Comparison of ENCODE assay signal across 22 mouse cellular contexts in genomic region chr9:68688151-68688550, GRCm38 (mm10). TPM values are rescaled to one million over a fixed set of nuclear protein-coding genes. Genes with fewer than 3 reads are reported as not detected.
DNase-seq lines count a peak whose midpoint lies in the region; ATAC-seq and TF ChIP-seq lines count a peak whose summit lies in the region.
"Had no signal": no experiment of that assay in that cellular context is flagged by ENCODE, and none has a peak within 500 bp of the region (broad histone marks: within the 10 kb centered on the region; RNA-seq: fewer than 3 reads in every experiment).

No protein-coding gene starts in this region.

- no peak for TF ChIP-seq POLR2A in liver, adult 2 months (IDR thresholded peaks at IDR 0.05; ENCODE audit: extremely low read depth, insufficient read depth, low read length)

- no peak overlapping the region for H3K4me3 ChIP-seq in gastrocnemius, adult 2 months
- H3K4me3 ChIP-seq in liver, adult 2 months (ENCODE audit: insufficient read depth, low read depth, low read length), result no peak overlapping the region
- no peak overlapping the region for H3K4me3 ChIP-seq in midbrain, embryonic 11.5 days (ENCODE audit: low read depth, low read length)
- H3K4me3 ChIP-seq in midbrain, embryonic 14.5 days (replicated peaks; ENCODE audit: low read depth, low read length), result no peak overlapping the region

- ATAC-seq in midbrain, embryonic 11.5 days (ENCODE audit: low FRiP score), result no peak
- ATAC-seq in midbrain, embryonic 14.5 days (ENCODE audit: low FRiP score, low TSS enrichment), result no peak
- ATAC-seq: activated CD4-positive, CD25-positive, alpha-beta regulatory T cell, adult 4 months; CD4-positive, CD25-positive, alpha-beta regulatory T cell, adult 4 months; Patski had no signal

- H3K36me3 ChIP-seq in liver, adult 2 months (ENCODE audit: control insufficient read depth, insufficient read depth, low read length), result no peaks in the 10 kb centered on the region
- H3K36me3 ChIP-seq in midbrain, embryonic 11.5 days (ENCODE audit: control insufficient read depth, insufficient read depth, low read length), result no peaks in the 10 kb centered on the region
- H3K36me3 ChIP-seq in midbrain, embryonic 14.5 days (ENCODE audit: control insufficient read depth, insufficient read depth, low read length), result no peaks in the 10 kb centered on the region
- H3K36me3 ChIP-seq: G1E had no signal

- intact Hi-C loops in gastrocnemius, adult 2 months (cut with DNase I), result no loop called here

- WGBS in liver, adult 2 months, result 96% methylated on average over 2 of the region's 2 CpGs
- WGBS in midbrain, embryonic 11.5 days, result 91% methylated on average over 2 of the region's 2 CpGs
- WGBS in midbrain, embryonic 14.5 days, result 92% methylated on average over 2 of the region's 2 CpGs

- peak overlapping the region; percentile 28; the same call in 1 of the 2 replicates for H3K27ac ChIP-seq in gastrocnemius, adult 2 months
- H3K27ac ChIP-seq in liver, adult 2 months (replicated peaks; ENCODE audit: insufficient read depth, low read depth, low read length), result no peak overlapping the region
- H3K27ac ChIP-seq in midbrain, embryonic 11.5 days (ENCODE audit: low read depth, low read length), result no peak overlapping the region
- no peak overlapping the region for H3K27ac ChIP-seq in midbrain, embryonic 14.5 days (replicated peaks; ENCODE audit: low read depth, low read length)

- H3K9me3 ChIP-seq in midbrain, embryonic 11.5 days (ENCODE audit: control insufficient read depth, low read length), result no peaks in the 10 kb centered on the region
- H3K9me3 ChIP-seq in midbrain, embryonic 14.5 days (ENCODE audit: control insufficient read depth, low read length), result no peaks in the 10 kb centered on the region

- no peaks in the 10 kb centered on the region for H3K79me2 ChIP-seq in liver, adult 2 months (ENCODE audit: control insufficient read depth, insufficient read depth, low read length)

- TF ChIP-seq CTCF in gastrocnemius, adult 2 months (IDR thresholded peaks at IDR 0.05), result no peak
- TF ChIP-seq CTCF in liver, adult 2 months (IDR thresholded peaks at IDR 0.05; ENCODE audit: low read depth, low read length), result no peak

- H3K4me1 ChIP-seq in liver, adult 2 months (ENCODE audit: control insufficient read depth, insufficient read depth, low read length), result peaks cover 3% of the 10 kb centered on the region
- peaks cover 31% of the 10 kb centered on the region for H3K4me1 ChIP-seq in midbrain, embryonic 11.5 days (ENCODE audit: control insufficient read depth, insufficient read depth, low read length)
- H3K4me1 ChIP-seq in midbrain, embryonic 14.5 days (ENCODE audit: control insufficient read depth, insufficient read depth, low read length), result peaks cover 39% of the 10 kb centered on the region

- DNase-seq in gastrocnemius, adult 2 months, result no peak
- no peak for DNase-seq in gastrocnemius, adult 18-20 months (ENCODE audit: low spot score)
- DNase-seq in liver, adult 2 months (ENCODE audit: extremely low read depth, low read depth, low spot score), result peak; percentile 64
- DNase-seq in liver, result no peak
- DNase-seq in midbrain, embryonic 11.5 days (ENCODE audit: low spot score, missing footprints), result peak; percentile 73
- DNase-seq in midbrain, embryonic 14.5 days, result no peak
- DNase-seq: adrenal gland, adult 2 months; adrenal gland, adult 8-10 months; adrenal gland, postnatal 10 days; adrenal gland, postnatal 14 days; adrenal gland, postnatal 25 days; adrenal gland, postnatal 36 days; B cell, adult 2 months; cerebellum, adult 11 months; cerebellum, adult 11-12 months; cerebellum, adult 18-20 months had no signal

- H3K4me2 ChIP-seq in midbrain, embryonic 11.5 days, result no peak overlapping the region
- no peak overlapping the region for H3K4me2 ChIP-seq in midbrain, embryonic 14.5 days (ENCODE audit: low read length)

- H3K9ac ChIP-seq in liver, adult 2 months (ENCODE audit: low read depth, low read length), result no peak overlapping the region
- H3K9ac ChIP-seq in midbrain, embryonic 11.5 days (ENCODE audit: low read length), result no peak overlapping the region
- H3K9ac ChIP-seq in midbrain, embryonic 14.5 days (replicated peaks; ENCODE audit: low read length), result no peak overlapping the region

- no peaks in the 10 kb centered on the region for H3K27me3 ChIP-seq in liver, adult 2 months (ENCODE audit: control insufficient read depth, insufficient read depth, low read length)
- no peaks in the 10 kb centered on the region for H3K27me3 ChIP-seq in midbrain, embryonic 11.5 days (ENCODE audit: control insufficient read depth, insufficient read depth, low read length)
- no peaks in the 10 kb centered on the region for H3K27me3 ChIP-seq in midbrain, embryonic 14.5 days (ENCODE audit: control insufficient read depth, insufficient read depth, low read length)
- H3K27me3 ChIP-seq: CH12.LX had no signal

RNA-seq across cellular contexts. Expression of gene Rora, which starts 34.6 kb away (rescaled TPM):
- 100 to 1,000 TPM in 1 of 2 experiments, 10 to 100 TPM in 1; 60.6 to 112 TPM for total RNA-seq in gastrocnemius, adult 2 months (2021)
- total RNA-seq in gastrocnemius, adult 18-20 months (2021), result 10 to 100 TPM; 73.5 to 85.0 TPM
- 30.8 and 38.0 TPM in 2 replicates for total RNA-seq in liver, adult 2 months (2014; rRNA removed)
- polyA plus RNA-seq in liver, adult 2 months (2012; rRNA removed), result 11.3 and 14.8 TPM in 2 replicates
- polyA plus RNA-seq in midbrain, embryonic 11.5 days (2014; fragmentation: Nextera tagmentation; extraction: Ambion mirVana), result 3.9 and 4.3 TPM in 2 replicates
- 39.1 and 45.7 TPM in 2 replicates for polyA plus RNA-seq in midbrain, embryonic 14.5 days (2014; fragmentation: Nextera tagmentation; extraction: Ambion mirVana)
- total RNA-seq: MEL had no signal
- polyA plus RNA-seq: G1E had no signal

Comparison
In these comparisons a context has a peak if more than half of its experiments do, and no peak if none do; other contexts are left out.
1. DNase-seq: peak in liver, adult 2 months (single experiment) and midbrain, embryonic 11.5 days (single experiment); none in gastrocnemius, adult 2 months (single experiment), gastrocnemius, adult 18-20 months (single experiment), liver (single experiment) and midbrain, embryonic 14.5 days (single experiment).